Mouse (Mus musculus): ENCODE data around the gene Greb1.

DNA sequence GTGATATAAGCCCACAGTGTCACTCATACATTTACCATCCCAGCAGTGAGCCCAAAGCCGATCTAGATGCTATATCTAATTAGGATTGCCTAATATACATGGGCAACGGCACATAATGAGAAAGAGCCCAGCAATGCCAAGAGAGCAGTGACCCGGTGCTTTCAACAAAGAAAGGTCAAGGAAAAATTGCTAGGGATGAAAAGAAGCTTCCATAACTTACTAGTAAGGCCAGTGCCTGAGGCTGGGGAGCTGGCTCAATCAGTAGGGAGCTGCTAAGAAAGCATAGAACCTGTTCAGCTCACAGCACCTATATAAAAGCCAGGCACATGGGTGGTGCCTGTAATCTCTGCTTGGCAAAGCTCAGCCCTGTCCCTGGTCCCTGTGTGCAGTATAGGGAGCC lies 20.4 kb downstream of the Greb1 start:
- TF ChIP-seq CTCF (IDR thresholded peaks at IDR 0.05; ENCODE audit: borderline replicate concordance, insufficient read depth, low read depth, low read length) (no peak), POLR2A (IDR thresholded peaks at IDR 0.05; ENCODE audit: borderline replicate concordance, insufficient read depth, low read length) (no peak)
